Mouse (Mus musculus) small intestine, adult 2 months (tissue): Measurements from ENCODE around the gene Rad51b.

Experiments
- CTCF ChIP-seq: fragments of 200-500 bp; IDR thresholded peaks from 2 replicates; pipeline ENCODE4 v1.5.1; 2012; ENCODE audit warnings: low read depth, mild to moderate bottlenecking, control low read depth, inconsistent platforms, low read length, moderate library complexity, mixed read lengths; ENCODE audit not compliant: insufficient replicate concordance, insufficient read length; ENCODE audit errors: extremely low read depth
- POLR2A ChIP-seq: fragments of 200-500 bp; IDR thresholded peaks from 2 replicates; pipeline ENCODE4 v1.6.1; 2012; ENCODE audit warnings: low read depth, mild to moderate bottlenecking, control low read depth, inconsistent platforms, low read length, moderate library complexity

DNA sequence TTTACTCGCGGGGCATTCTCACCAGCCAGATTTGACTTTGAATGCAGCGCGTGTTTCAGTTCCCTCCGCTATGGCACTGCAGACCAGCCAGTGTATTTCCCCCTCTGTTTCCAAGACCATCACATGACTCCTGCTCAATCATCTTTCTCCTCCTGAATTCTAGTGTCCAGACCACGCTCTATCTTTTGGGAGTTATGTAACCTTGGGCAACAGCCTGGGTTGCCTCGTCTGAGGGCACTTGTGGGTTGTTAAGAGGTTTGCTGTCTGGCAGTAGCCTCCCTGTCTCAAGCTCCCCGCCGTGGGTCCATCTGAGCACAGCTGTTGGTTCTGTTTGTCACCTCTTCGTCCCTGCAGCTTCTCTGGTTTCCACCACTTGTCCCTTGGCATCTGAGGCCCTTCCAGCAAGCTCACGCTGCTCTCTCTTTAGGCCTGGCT, 309.1 kb downstream of the Rad51b start:
- TF ChIP-seq CTCF = no peak
- TF ChIP-seq POLR2A = no peak
